Mouse (Mus musculus): ENCODE data around the gene Macrod2. TPM values are rescaled to one million over a fixed set of nuclear protein-coding genes. Genes with fewer than 3 reads are reported as not detected.
A peak's percentile ranks its signal among the peaks of the same experiment; 100 is the strongest.

Macrod2 gene
- polyA plus RNA-seq, 1 experiment from 2014 or later: 65.9 TPM

- H3K4me3 ChIP-seq (ENCODE audit: low read depth, low read length): no peak overlapping the region
- 9% methylated on average over 3 of the region's 3 CpGs for WGBS
- H3K9ac ChIP-seq (replicated peaks; ENCODE audit: low read depth, low read length): no peak overlapping the region
- H3K4me2 ChIP-seq (ENCODE audit: low read depth, low read length): no peak overlapping the region
- H3K27me3 ChIP-seq (ENCODE audit: control insufficient read depth, insufficient read depth, low read length): no peaks in the 10 kb centered on the region
- no peaks in the 10 kb centered on the region for H3K36me3 ChIP-seq (ENCODE audit: control insufficient read depth, insufficient read depth, low read length)
- H3K27ac ChIP-seq (ENCODE audit: low read depth, low read length): no peak overlapping the region
- H3K4me1 ChIP-seq (ENCODE audit: control insufficient read depth, insufficient read depth, low read length): no peaks in the 10 kb centered on the region
- ATAC-seq (ENCODE audit: low read depth): peak; percentile 60; the same call in 1 of the 2 replicates
- H3K9me3 ChIP-seq (ENCODE audit: control insufficient read depth, low read length): no peaks in the 10 kb centered on the region
Observed at GRCm38 (mm10) chr2:141571360-141571759, 1176.3 kb downstream of the Macrod2 start.

DNA sequence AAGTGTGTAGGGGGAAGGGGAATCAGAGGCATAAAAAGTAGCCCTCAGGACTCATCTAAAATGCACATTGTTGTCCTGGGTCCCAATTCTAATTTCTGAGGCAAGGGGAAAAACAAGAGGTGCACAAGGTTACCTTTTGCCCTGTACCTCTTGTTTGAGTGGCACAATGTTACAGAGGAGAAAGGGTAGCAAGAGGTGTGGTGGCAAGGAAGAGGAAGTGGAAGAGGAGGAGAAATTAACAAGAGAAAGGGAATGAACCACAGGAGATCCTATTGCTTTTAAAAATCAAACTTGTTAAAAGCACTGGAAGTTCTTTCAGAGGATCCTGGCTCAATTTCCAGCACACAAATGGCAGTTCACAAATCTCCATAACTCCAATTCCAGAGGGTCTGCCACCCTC lies 1183.1 kb downstream of the Macrod2 start:
- Histone ChIP-seq H3K4me1 (ENCODE audit: control insufficient read depth, insufficient read depth, low read length) (no peaks in the 10 kb centered on the region), H3K27ac (ENCODE audit: low read depth, low read length) (no peak overlapping the region), H3K4me2 (ENCODE audit: low read depth, low read length) (no peak overlapping the region), H3K36me3 (ENCODE audit: control insufficient read depth, insufficient read depth, low read length) (no peaks in the 10 kb centered on the region), H3K9ac (replicated peaks; ENCODE audit: low read depth, low read length) (no peak overlapping the region), H3K4me3 (ENCODE audit: low read depth, low read length) (no peak overlapping the region), H3K27me3 (ENCODE audit: control insufficient read depth, insufficient read depth, low read length) (no peaks in the 10 kb centered on the region), H3K9me3 (ENCODE audit: control insufficient read depth, low read length) (no peaks in the 10 kb centered on the region)
- ATAC-seq (ENCODE audit: low read depth): no peak

DNA sequence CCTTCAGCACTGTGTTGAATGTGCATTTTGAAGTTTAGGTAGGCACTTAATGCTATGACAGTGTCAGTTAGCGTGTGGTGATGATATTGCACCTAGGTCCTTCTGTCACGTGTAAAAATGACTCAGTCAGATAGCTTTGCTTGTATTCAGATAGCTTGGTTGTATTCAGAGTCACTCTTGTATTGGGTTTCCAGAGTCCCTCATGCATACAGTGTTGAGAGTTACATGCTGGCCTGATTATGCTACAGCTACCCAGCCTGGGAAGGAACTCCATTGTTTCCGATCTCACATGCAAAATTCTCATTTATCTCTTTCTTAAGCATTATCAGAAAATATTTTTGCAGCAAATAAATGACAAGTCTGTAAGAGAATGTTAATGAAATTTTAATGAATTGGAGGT lies 1187.3 kb downstream of the Macrod2 start:
- ATAC-seq (ENCODE audit: low read depth): no peak
- Histone ChIP-seq H3K4me2 (ENCODE audit: low read depth, low read length) (no peak overlapping the region), H3K9ac (replicated peaks; ENCODE audit: low read depth, low read length) (no peak overlapping the region), H3K36me3 (ENCODE audit: control insufficient read depth, insufficient read depth, low read length) (no peaks in the 10 kb centered on the region), H3K4me1 (ENCODE audit: control insufficient read depth, insufficient read depth, low read length) (no peaks in the 10 kb centered on the region), H3K4me3 (ENCODE audit: low read depth, low read length) (no peak overlapping the region), H3K9me3 (ENCODE audit: control insufficient read depth, low read length) (no peaks in the 10 kb centered on the region), H3K27ac (ENCODE audit: low read depth, low read length) (no peak overlapping the region), H3K27me3 (ENCODE audit: control insufficient read depth, insufficient read depth, low read length) (no peaks in the 10 kb centered on the region)
- WGBS: 77% methylated on average over 3 of the region's 3 CpGs

DNA sequence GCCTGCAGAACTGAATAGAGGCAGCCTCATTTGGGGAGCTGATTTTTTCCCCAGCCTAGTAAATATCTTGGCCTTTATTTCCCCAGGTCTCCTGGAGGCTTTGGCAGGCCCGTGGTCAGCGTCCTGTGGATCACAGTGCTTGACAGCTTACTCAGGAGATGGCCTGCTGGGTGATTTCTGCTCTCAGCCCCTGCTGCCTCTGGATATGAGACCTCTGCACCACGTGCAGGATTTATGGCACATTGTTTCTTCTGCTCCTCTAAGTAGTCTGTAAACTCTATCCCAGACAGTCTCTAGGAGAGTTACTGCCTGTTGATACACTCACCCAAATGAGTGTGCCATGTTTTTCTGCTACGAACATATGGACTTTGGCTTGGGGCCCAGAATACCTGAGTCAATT lies 1187.8 kb downstream of the Macrod2 start:
- Histone ChIP-seq H3K9ac (replicated peaks; ENCODE audit: low read depth, low read length) (no peak overlapping the region), H3K27ac (ENCODE audit: low read depth, low read length) (no peak overlapping the region), H3K4me3 (ENCODE audit: low read depth, low read length) (no peak overlapping the region), H3K27me3 (ENCODE audit: control insufficient read depth, insufficient read depth, low read length) (no peaks in the 10 kb centered on the region), H3K4me1 (ENCODE audit: control insufficient read depth, insufficient read depth, low read length) (no peaks in the 10 kb centered on the region), H3K4me2 (ENCODE audit: low read depth, low read length) (no peak overlapping the region), H3K9me3 (ENCODE audit: control insufficient read depth, low read length) (no peaks in the 10 kb centered on the region), H3K36me3 (ENCODE audit: control insufficient read depth, insufficient read depth, low read length) (no peaks in the 10 kb centered on the region)
- peak; percentile 46; the same call in 1 of the 2 replicates for ATAC-seq (ENCODE audit: low read depth)
- WGBS: 9% methylated on average over 4 of the region's 4 CpGs

DNA sequence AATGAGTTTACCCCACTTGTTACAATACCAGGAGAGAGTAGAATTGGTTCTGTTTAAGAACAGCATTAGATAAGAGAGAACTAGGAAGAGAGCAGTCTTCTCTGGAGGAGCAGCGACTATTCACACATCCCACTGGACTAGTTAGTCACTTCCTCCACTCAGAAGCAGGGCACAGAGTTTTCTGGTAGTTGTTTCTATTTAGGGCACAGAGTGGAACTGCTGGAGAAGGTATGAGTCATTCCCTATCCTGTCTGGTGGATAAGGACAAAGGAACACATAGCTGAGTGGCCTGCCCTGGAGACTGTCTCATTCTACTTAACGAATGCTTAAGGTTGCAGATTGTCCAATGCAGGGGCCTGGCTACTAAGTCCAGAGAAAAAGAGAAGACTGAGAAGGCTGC lies 1192.2 kb downstream of the Macrod2 start:
- WGBS: 76% methylated on average over 2 of the region's 2 CpGs

GRCm38 (mm10) chr2:141591326-141591725 lies 1196.2 kb downstream of the Macrod2 start:
- H3K27ac ChIP-seq (ENCODE audit: low read depth, low read length): no peak overlapping the region
- H3K4me3 ChIP-seq (ENCODE audit: low read depth, low read length): no peak overlapping the region
- no peak overlapping the region for H3K4me2 ChIP-seq (ENCODE audit: low read depth, low read length)
- 81% methylated on average over 4 of the region's 4 CpGs for WGBS
- no peaks in the 10 kb centered on the region for H3K27me3 ChIP-seq (ENCODE audit: control insufficient read depth, insufficient read depth, low read length)
- no peaks in the 10 kb centered on the region for H3K36me3 ChIP-seq (ENCODE audit: control insufficient read depth, insufficient read depth, low read length)
- ATAC-seq (ENCODE audit: low read depth): no peak
- H3K9ac ChIP-seq (replicated peaks; ENCODE audit: low read depth, low read length): no peak overlapping the region
- no peaks in the 10 kb centered on the region for H3K4me1 ChIP-seq (ENCODE audit: control insufficient read depth, insufficient read depth, low read length)
- no peaks in the 10 kb centered on the region for H3K9me3 ChIP-seq (ENCODE audit: control insufficient read depth, low read length)

More for the DNA sequence above, 1192.2 kb downstream of the Macrod2 start:
- H3K9me3 ChIP-seq (ENCODE audit: control insufficient read depth, low read length): no peaks in the 10 kb centered on the region
- ATAC-seq (ENCODE audit: low read depth): no peak
- H3K27ac ChIP-seq (ENCODE audit: low read depth, low read length): no peak overlapping the region
- no peaks in the 10 kb centered on the region for H3K27me3 ChIP-seq (ENCODE audit: control insufficient read depth, insufficient read depth, low read length)
- no peak overlapping the region for H3K4me3 ChIP-seq (ENCODE audit: low read depth, low read length)
- no peak overlapping the region for H3K4me2 ChIP-seq (ENCODE audit: low read depth, low read length)
- no peak overlapping the region for H3K9ac ChIP-seq (replicated peaks; ENCODE audit: low read depth, low read length)
- H3K36me3 ChIP-seq (ENCODE audit: control insufficient read depth, insufficient read depth, low read length): no peaks in the 10 kb centered on the region
- H3K4me1 ChIP-seq (ENCODE audit: control insufficient read depth, insufficient read depth, low read length): no peaks in the 10 kb centered on the region

- H3K4me3 ChIP-seq (ENCODE audit: low read depth, low read length): no peak overlapping the region
- no peaks in the 10 kb centered on the region for H3K27me3 ChIP-seq (ENCODE audit: control insufficient read depth, insufficient read depth, low read length)
- no peaks in the 10 kb centered on the region for H3K9me3 ChIP-seq (ENCODE audit: control insufficient read depth, low read length)
- no peaks in the 10 kb centered on the region for H3K4me1 ChIP-seq (ENCODE audit: control insufficient read depth, insufficient read depth, low read length)
- H3K9ac ChIP-seq (replicated peaks; ENCODE audit: low read depth, low read length): no peak overlapping the region
- 39% methylated on average over 4 of the region's 4 CpGs for WGBS
- H3K36me3 ChIP-seq (ENCODE audit: control insufficient read depth, insufficient read depth, low read length): no peaks in the 10 kb centered on the region
- H3K27ac ChIP-seq (ENCODE audit: low read depth, low read length): no peak overlapping the region
- no peak for ATAC-seq (ENCODE audit: low read depth)
- no peak overlapping the region for H3K4me2 ChIP-seq (ENCODE audit: low read depth, low read length)
Observed at GRCm38 (mm10) chr2:141594811-141595210, 1199.7 kb downstream of the Macrod2 start.

GRCm38 (mm10) chr2:141617721-141618120 lies 1222.6 kb downstream of the Macrod2 start:
- no peak overlapping the region for H3K27ac ChIP-seq (ENCODE audit: low read depth, low read length)
- H3K4me1 ChIP-seq (ENCODE audit: control insufficient read depth, insufficient read depth, low read length): no peaks in the 10 kb centered on the region
- no peaks in the 10 kb centered on the region for H3K36me3 ChIP-seq (ENCODE audit: control insufficient read depth, insufficient read depth, low read length)
- no peaks in the 10 kb centered on the region for H3K9me3 ChIP-seq (ENCODE audit: control insufficient read depth, low read length)
- H3K9ac ChIP-seq (replicated peaks; ENCODE audit: low read depth, low read length): no peak overlapping the region
- H3K4me3 ChIP-seq (ENCODE audit: low read depth, low read length): no peak overlapping the region
- no peak for ATAC-seq (ENCODE audit: low read depth)
- no peak overlapping the region for H3K4me2 ChIP-seq (ENCODE audit: low read depth, low read length)
- WGBS: 78% methylated on average over 2 of the region's 2 CpGs
- H3K27me3 ChIP-seq (ENCODE audit: control insufficient read depth, insufficient read depth, low read length): no peaks in the 10 kb centered on the region

DNA sequence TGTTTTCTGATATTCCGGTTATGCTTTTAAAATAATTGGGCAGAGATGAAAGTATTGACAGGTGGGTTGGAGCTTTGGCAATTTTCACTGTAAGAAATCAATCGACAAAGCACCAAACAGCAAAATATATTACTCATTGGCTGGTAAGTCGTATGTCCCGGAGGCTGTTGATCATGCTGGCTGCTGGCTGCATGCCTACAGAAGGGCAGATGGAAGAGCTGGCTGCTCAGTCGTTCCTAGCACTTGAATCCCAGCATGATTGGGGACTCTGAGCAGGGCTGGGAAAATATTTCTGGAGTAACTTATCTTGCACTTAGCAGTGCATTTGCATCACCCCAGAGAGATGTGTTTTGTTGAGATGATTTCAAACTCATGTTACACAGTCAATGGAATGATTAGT lies 1223.1 kb downstream of the Macrod2 start:
- no peaks in the 10 kb centered on the region for H3K36me3 ChIP-seq (ENCODE audit: control insufficient read depth, insufficient read depth, low read length)
- H3K9me3 ChIP-seq (ENCODE audit: control insufficient read depth, low read length): no peaks in the 10 kb centered on the region
- H3K27ac ChIP-seq (ENCODE audit: low read depth, low read length): no peak overlapping the region
- H3K4me1 ChIP-seq (ENCODE audit: control insufficient read depth, insufficient read depth, low read length): no peaks in the 10 kb centered on the region
- 71% methylated on average over 5 of the region's 5 CpGs for WGBS
- H3K9ac ChIP-seq (replicated peaks; ENCODE audit: low read depth, low read length): no peak overlapping the region
- no peak overlapping the region for H3K4me2 ChIP-seq (ENCODE audit: low read depth, low read length)
- ATAC-seq (ENCODE audit: low read depth): no peak
- no peak overlapping the region for H3K4me3 ChIP-seq (ENCODE audit: low read depth, low read length)
- H3K27me3 ChIP-seq (ENCODE audit: control insufficient read depth, insufficient read depth, low read length): no peaks in the 10 kb centered on the region

DNA sequence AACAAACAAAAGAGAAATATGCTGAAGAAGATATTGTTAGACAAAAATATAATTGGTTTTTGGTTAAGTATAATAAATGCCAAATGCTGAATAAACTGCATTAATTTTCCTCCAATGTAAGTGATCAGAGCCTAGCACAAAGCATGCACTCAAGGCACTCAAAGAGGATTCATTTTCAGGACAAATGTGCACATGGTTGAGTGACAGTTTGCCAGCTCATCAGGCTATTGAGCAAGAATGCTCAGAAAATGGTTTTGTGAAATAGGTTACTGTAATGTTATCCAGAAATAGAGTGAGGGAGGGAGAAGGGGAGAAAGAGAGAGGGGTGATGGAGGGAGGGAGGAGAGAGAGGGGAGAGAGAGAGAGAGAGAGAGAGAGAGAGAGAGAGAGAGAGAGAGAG lies 1268.9 kb downstream of the Macrod2 start:
- Histone ChIP-seq H3K9ac (replicated peaks; ENCODE audit: low read depth, low read length) (no peak overlapping the region), H3K4me3 (ENCODE audit: low read depth, low read length) (no peak overlapping the region), H3K27ac (ENCODE audit: low read depth, low read length) (no peak overlapping the region), H3K9me3 (ENCODE audit: control insufficient read depth, low read length) (no peaks in the 10 kb centered on the region), H3K4me1 (ENCODE audit: control insufficient read depth, insufficient read depth, low read length) (no peaks in the 10 kb centered on the region), H3K27me3 (ENCODE audit: control insufficient read depth, insufficient read depth, low read length) (no peaks in the 10 kb centered on the region), H3K4me2 (ENCODE audit: low read depth, low read length) (no peak overlapping the region), H3K36me3 (ENCODE audit: control insufficient read depth, insufficient read depth, low read length) (no peaks in the 10 kb centered on the region)
- no peak for ATAC-seq (ENCODE audit: low read depth)
